Mouse (Mus musculus) C2C12 (cell line): ENCODE results near the gene Tdg. TPM values are rescaled to one million over a fixed set of nuclear protein-coding genes. Genes with fewer than 3 reads are reported as not detected.
A peak's percentile ranks its signal among the peaks of the same experiment; 100 is the strongest.

ENCODE experiments used
- H3K27me3 ChIP-seq: one replicate; pipeline ENCODE4 v1.6.1; 2011; ENCODE audit not compliant: control insufficient read depth, insufficient read depth, insufficient read length
- H3K36me3 ChIP-seq: one replicate; pipeline ENCODE4 v1.6.1; 2011; ENCODE audit not compliant: control insufficient read depth, insufficient read depth
- H3K4me3 ChIP-seq: one replicate; pipeline ENCODE4 v1.5.1; 2011; ENCODE audit warnings: mild to moderate bottlenecking, control low read depth; ENCODE audit not compliant: poor library complexity, insufficient read depth, severe bottlenecking
- H3K79me2 ChIP-seq: one replicate; pipeline ENCODE4 v1.6.1; 2011; ENCODE audit not compliant: control insufficient read depth, insufficient read depth
- H3K79me3 ChIP-seq: one replicate; pipeline ENCODE4 v1.6.1; 2011; ENCODE audit warnings: low read depth, control low read depth
- H3ac ChIP-seq: one replicate; pipeline ENCODE3; 2011; ENCODE audit warnings: low read depth; ENCODE audit not compliant: control insufficient read depth, insufficient read length
- CEBPB ChIP-seq: IDR thresholded peaks from one replicate; pipeline ENCODE4 v1.6.1; 2011; ENCODE audit warnings: low read depth, mild to moderate bottlenecking, control low read depth, moderate library complexity
- CTCF ChIP-seq: IDR thresholded peaks from one replicate; pipeline ENCODE4 v1.5.1; 2011; ENCODE audit not compliant: control insufficient read depth, insufficient read depth, insufficient read length
- FOSL1 ChIP-seq: IDR thresholded peaks from one replicate; pipeline ENCODE4 v1.8.0; 2011; ENCODE audit warnings: mild to moderate bottlenecking, low read length; ENCODE audit not compliant: poor library complexity, insufficient read depth, severe bottlenecking
- MAX ChIP-seq: IDR thresholded peaks from one replicate; pipeline ENCODE4 v1.6.1; 2011; ENCODE audit warnings: mild to moderate bottlenecking, control low read depth
- MYOD1 ChIP-seq: IDR thresholded peaks from one replicate; pipeline ENCODE4 v1.6.1; 2011; ENCODE audit warnings: low read depth; ENCODE audit not compliant: control insufficient read depth, insufficient read length
- MYOG ChIP-seq: IDR thresholded peaks from one replicate; pipeline ENCODE4 v1.6.1; 2011; ENCODE audit not compliant: control insufficient read depth, insufficient read length; ENCODE audit errors: extremely low read depth
- USF1 ChIP-seq: IDR thresholded peaks from one replicate; pipeline ENCODE4 v1.6.1; 2011; ENCODE audit warnings: low read depth, mild to moderate bottlenecking, control low read depth, moderate library complexity
- polyA plus RNA-seq: library from polyadenylated mRNA; unstranded; fragments of >200 nt; fragmentation: generic; extraction: Trizol; gene quantifications from one replicate; pipeline ENCODE4 v1.2.1, GENCODE M21; 2012; ENCODE audit warnings: missing spikeins

Gene Tdg
- polyA plus RNA-seq, 1 experiment: 18.5 TPM

GRCm38 (mm10) chr10:82699296-82699941 lies 69.8 kb downstream of the Tdg start:
- H3ac ChIP-seq: peak overlapping the region; percentile 79
- peak overlapping the region; percentile 93 for H3K4me3 ChIP-seq
- H3K27me3 ChIP-seq: no peaks in the 10 kb centered on the region
- peaks cover 30% of the 10 kb centered on the region for H3K36me3 ChIP-seq
- H3K79me2 ChIP-seq: peaks cover 24% of the 10 kb centered on the region
- peaks cover 12% of the 10 kb centered on the region for H3K79me3 ChIP-seq
- TF ChIP-seq FOSL1 (no peak), MYOD1 (no peak), USF1 (no peak), MAX (no peak), MYOG (no peak), CEBPB (no peak), CTCF (no peak)

Other genes with a start within 250 kb of the Tdg start
- gene Gm1553, start 137.2 kb upstream of the Tdg start, polyA plus RNA-seq: not detected
- 16.6 TPM for gene 1190007I07Rik, start 6.6 kb upstream of the Tdg start, polyA plus RNA-seq
- 2.0 TPM for gene Glt8d2, start 60.8 kb downstream of the Tdg start, polyA plus RNA-seq
- 9.7 TPM for gene Hcfc2, start 66.3 kb downstream of the Tdg start, polyA plus RNA-seq
- 11.9 TPM for gene Nfyb, start 134.3 kb downstream of the Tdg start, polyA plus RNA-seq
- gene Txnrd1, start 204.1 kb downstream of the Tdg start, polyA plus RNA-seq: 172 TPM
- 1.3 TPM for gene Eid3, start 236.8 kb downstream of the Tdg start, polyA plus RNA-seq